Mouse (Mus musculus) urinary bladder, postnatal 25 days (tissue): ENCODE measurements around the gene Snrpc.

Source experiments
- DNase-seq: peaks from one replicate; pipeline ENCODE4 v3.0.0; 2022; ENCODE audit warnings: low spot score

Snrpc gene

GRCm38 (mm10) chr17:27865461-27865860 lies 27.5 kb downstream of the Snrpc start:
- no peak for DNase-seq

- no peak for DNase-seq
Measured at GRCm38 (mm10) chr17:27866737-27867136, 28.8 kb downstream of the Snrpc start.

- no peak for DNase-seq
Measured at GRCm38 (mm10) chr17:27871851-27872250, 33.9 kb downstream of the Snrpc start.

- no peak for DNase-seq
Measured at GRCm38 (mm10) chr17:27873583-27873982, 35.6 kb downstream of the Snrpc start.

GRCm38 (mm10) chr17:27874510-27874909 lies 36.6 kb downstream of the Snrpc start:
- DNase-seq, result no peak

- DNase-seq, result no peak
Measured at GRCm38 (mm10) chr17:27881518-27881917, 43.6 kb downstream of the Snrpc start.

- DNase-seq, result no peak
Measured at GRCm38 (mm10) chr17:27883129-27883528, 45.2 kb downstream of the Snrpc start.

- DNase-seq, result no peak
Measured at GRCm38 (mm10) chr17:27883994-27884393, 46.0 kb downstream of the Snrpc start.

- no peak for DNase-seq
Measured at GRCm38 (mm10) chr17:27886499-27887210, 48.7 kb downstream of the Snrpc start.
